Mouse (Mus musculus) thymus, adult 2 months (tissue): Measurements from ENCODE around the gene 9130409I23Rik. TPM values are rescaled to one million over a fixed set of nuclear protein-coding genes. Genes with fewer than 3 reads are reported as not detected.

Experiments
- DNase-seq: peaks from one replicate; pipeline ENCODE4 v3.0.0; 2021
- H3K27ac ChIP-seq: fragments of 200-500 bp; 2 replicates; pipeline ENCODE4 v1.5.1; 2012; ENCODE audit warnings: low read length, control low read depth; ENCODE audit not compliant: control insufficient read depth, insufficient read depth
- H3K27me3 ChIP-seq: fragments of 200-500 bp; 2 replicates; pipeline ENCODE4 v1.6.1; 2012; ENCODE audit warnings: mild to moderate bottlenecking, low read length, moderate library complexity, mixed read lengths; ENCODE audit not compliant: control insufficient read depth, insufficient read depth
- H3K36me3 ChIP-seq: fragments of 200-500 bp; 2 replicates; pipeline ENCODE4 v1.6.1; 2012; ENCODE audit warnings: mild to moderate bottlenecking, low read length, moderate library complexity; ENCODE audit not compliant: control insufficient read depth, insufficient read depth
- H3K4me1 ChIP-seq: fragments of 200-500 bp; replicated peaks from 2 replicates; pipeline ENCODE4 v1.6.1; 2012; ENCODE audit warnings: low read length; ENCODE audit not compliant: control insufficient read depth, insufficient read depth
- H3K4me3 ChIP-seq: fragments of 200-500 bp; 2 replicates; pipeline ENCODE4 v1.5.1; 2012; ENCODE audit warnings: mild to moderate bottlenecking, low read length, control low read depth, moderate library complexity; ENCODE audit not compliant: control insufficient read depth, insufficient read depth
- CTCF ChIP-seq: fragments of 200-500 bp; IDR thresholded peaks from 2 replicates; pipeline ENCODE4 v1.5.1; 2012; ENCODE audit warnings: mild to moderate bottlenecking, control low read depth, low read length, moderate library complexity, borderline replicate concordance; ENCODE audit not compliant: control insufficient read depth, poor library complexity, insufficient read depth; ENCODE audit errors: extremely low read depth
- POLR2A ChIP-seq: fragments of 200-500 bp; IDR thresholded peaks from 2 replicates; pipeline ENCODE4 v1.6.1; 2012; ENCODE audit warnings: mild to moderate bottlenecking, low read length, control low read depth, moderate library complexity; ENCODE audit not compliant: control insufficient read depth, poor library complexity, insufficient read depth; ENCODE audit errors: extremely low read depth
- WGBS: fragments of 180-500 bp; shearing (Covaris S2); methylation state at CpG from one replicate; pipeline ENCODE4 v1.1.7; 2018; 5-methylcytosine and 5-hydroxymethylcytosine counted together
- polyA plus RNA-seq: library from polyadenylated mRNA; depleted of rRNA; stranded (reverse); fragments of >200 nt; gene quantifications from 2 replicates; pipeline ENCODE4 v1.2.3, GENCODE M21; 2012

Gene 9130409I23Rik
- polyA plus RNA-seq, 1 experiment, result 0.09 TPM

GRCm38 (mm10) chr1:181016045-181016444, 35.0 kb upstream of the 9130409I23Rik start:
- WGBS, result 95% methylated on average over 4 of the region's 4 CpGs
- Histone ChIP-seq H3K27ac (peak overlapping the region; percentile 71; the same call in 1 of the 2 replicates), H3K36me3 (no peaks in the 10 kb centered on the region), H3K27me3 (no peaks in the 10 kb centered on the region), H3K4me1 (peaks cover 23% of the 10 kb centered on the region), H3K4me3 (no peak overlapping the region)
- TF ChIP-seq CTCF (no peak), POLR2A (no peak)
- DNase-seq, result no peak

GRCm38 (mm10) chr1:181016532-181017131, 34.4 kb upstream of the 9130409I23Rik start:
- DNase-seq, result peak; percentile 64
- no peaks in the 10 kb centered on the region for H3K27me3 ChIP-seq
- peak overlapping the region; percentile 71 for H3K27ac ChIP-seq
- H3K36me3 ChIP-seq, result no peaks in the 10 kb centered on the region
- peak overlapping the region; percentile 67 for H3K4me3 ChIP-seq
- peaks cover 23% of the 10 kb centered on the region for H3K4me1 ChIP-seq
- WGBS, result 2% methylated on average over 21 of the region's 21 CpGs
- TF ChIP-seq POLR2A, result 0 out of 2 replicates have a peak, but pooled peaks have one; percentile 26
- no peak for TF ChIP-seq CTCF

- peak overlapping the region; percentile 67 for H3K4me3 ChIP-seq
- no peaks in the 10 kb centered on the region for H3K27me3 ChIP-seq
- H3K36me3 ChIP-seq, result no peaks in the 10 kb centered on the region
- TF ChIP-seq POLR2A (peak; percentile 59), CTCF (no peak)
- H3K27ac ChIP-seq, result peak overlapping the region; percentile 56
- DNase-seq, result peak; percentile 84
- under 1% methylated on average over 22 of the region's 22 CpGs for WGBS
- H3K4me1 ChIP-seq, result peaks cover 23% of the 10 kb centered on the region
Measured at GRCm38 (mm10) chr1:181017212-181017711, 33.8 kb upstream of the 9130409I23Rik start.

- TF ChIP-seq CTCF (no peak), POLR2A (no peak)
- H3K27me3 ChIP-seq, result no peaks in the 10 kb centered on the region
- 86% methylated on average over 13 of the region's 13 CpGs for WGBS
- peaks cover 23% of the 10 kb centered on the region for H3K4me1 ChIP-seq
- no peak overlapping the region for H3K4me3 ChIP-seq
- no peaks in the 10 kb centered on the region for H3K36me3 ChIP-seq
- H3K27ac ChIP-seq, result no peak overlapping the region
- no peak for DNase-seq
Measured at GRCm38 (mm10) chr1:181017890-181018420, 33.1 kb upstream of the 9130409I23Rik start.

- H3K4me1 ChIP-seq, result peaks cover 10% of the 10 kb centered on the region
- H3K36me3 ChIP-seq, result no peaks in the 10 kb centered on the region
- H3K4me3 ChIP-seq, result no peak within 1 kb of the TSS
- 83% methylated on average over 5 of the region's 5 CpGs for WGBS
- DNase-seq, result no peak
- no peaks in the 10 kb centered on the region for H3K27me3 ChIP-seq
- TF ChIP-seq CTCF (no peak), POLR2A (no peak)
- H3K27ac ChIP-seq, result no peak within 1 kb of the TSS
Measured at GRCm38 (mm10) chr1:181020756-181021487, 30.1 kb upstream of the 9130409I23Rik start, which contains the start of gene Ephx1. Gene Ephx1 (minus strand): TSS chr1:181020904.

GRCm38 (mm10) chr1:181021488-181021865, 29.6 kb upstream of the 9130409I23Rik start:
- TF ChIP-seq CTCF (no peak), POLR2A (no peak)
- Histone ChIP-seq H3K4me1 (peaks cover 7% of the 10 kb centered on the region), H3K27me3 (no peaks in the 10 kb centered on the region), H3K36me3 (no peaks in the 10 kb centered on the region), H3K27ac (no peak overlapping the region), H3K4me3 (no peak overlapping the region)
- DNase-seq, result no peak
- 79% methylated on average over 7 of the region's 7 CpGs for whole genome bisulfite sequencing
